Mouse (Mus musculus) heart, embryonic 12.5 days (tissue): ENCODE data around the gene Pkp3. TPM values are rescaled to one million over a fixed set of nuclear protein-coding genes. Genes with fewer than 3 reads are reported as not detected.
A peak's percentile ranks its signal among the peaks of the same experiment; 100 is the strongest.

Experiments used
- ATAC-seq: fragments of 200-750 bp; cut with Nextera tagmentation; 2 replicates; pipeline ENCODE4 v1.8.0; 2017; ENCODE audit warnings: moderate TSS enrichment, moderate library complexity; ENCODE audit not compliant: insufficient number of reproducible peaks, low FRiP score
- H3K27ac ChIP-seq: fragments of 300-500 bp; sonication (generic); 2 replicates; pipeline ENCODE4 v1.5.1; 2016; ENCODE audit warnings: mild to moderate bottlenecking, moderate library complexity; ENCODE audit not compliant: poor library complexity, severe bottlenecking
- H3K27me3 ChIP-seq: fragments of 300-500 bp; sonication (generic); replicated peaks from 2 replicates; pipeline ENCODE4 v1.6.1; 2016; ENCODE audit warnings: mild to moderate bottlenecking, moderate library complexity
- H3K36me3 ChIP-seq: fragments of 300-500 bp; sonication (generic); 2 replicates; pipeline ENCODE4 v1.6.1; 2016; ENCODE audit warnings: mild to moderate bottlenecking, moderate library complexity
- H3K4me1 ChIP-seq: fragments of 300-500 bp; sonication (generic); replicated peaks from 2 replicates; pipeline ENCODE4 v1.6.1; 2016; ENCODE audit warnings: mild to moderate bottlenecking
- H3K4me2 ChIP-seq: fragments of 300-500 bp; sonication (generic); 2 replicates; pipeline ENCODE4 v1.6.1; 2016; ENCODE audit warnings: mild to moderate bottlenecking, moderate library complexity
- H3K4me3 ChIP-seq: fragments of 300-500 bp; sonication (generic); 2 replicates; pipeline ENCODE4 v1.5.1; 2016; ENCODE audit warnings: mild to moderate bottlenecking
- H3K9ac ChIP-seq: fragments of 300-500 bp; sonication (generic); 2 replicates; pipeline ENCODE4 v1.6.1; 2016; ENCODE audit warnings: mild to moderate bottlenecking, moderate library complexity
- H3K9me3 ChIP-seq: fragments of 300-500 bp; sonication (generic); replicated peaks from 2 replicates; pipeline ENCODE4 v1.6.1; 2016; ENCODE audit warnings: mild to moderate bottlenecking, moderate library complexity
- WGBS: fragments of 180-500 bp; shearing (Covaris S2); methylation state at CpG from one replicate; pipeline ENCODE4 v1.1.7; 2016; 5-methylcytosine and 5-hydroxymethylcytosine counted together
- polyA plus RNA-seq: library from polyadenylated mRNA; unstranded; fragments of >200 nt; fragmentation: Nextera tagmentation; extraction: Ambion mirVana; gene quantifications from 2 replicates; pipeline ENCODE4 v1.2.1, GENCODE M21; 2016

Pkp3 gene
- polyA plus RNA-seq, 1 experiment from 2014 or later: 0.50 TPM

DNA sequence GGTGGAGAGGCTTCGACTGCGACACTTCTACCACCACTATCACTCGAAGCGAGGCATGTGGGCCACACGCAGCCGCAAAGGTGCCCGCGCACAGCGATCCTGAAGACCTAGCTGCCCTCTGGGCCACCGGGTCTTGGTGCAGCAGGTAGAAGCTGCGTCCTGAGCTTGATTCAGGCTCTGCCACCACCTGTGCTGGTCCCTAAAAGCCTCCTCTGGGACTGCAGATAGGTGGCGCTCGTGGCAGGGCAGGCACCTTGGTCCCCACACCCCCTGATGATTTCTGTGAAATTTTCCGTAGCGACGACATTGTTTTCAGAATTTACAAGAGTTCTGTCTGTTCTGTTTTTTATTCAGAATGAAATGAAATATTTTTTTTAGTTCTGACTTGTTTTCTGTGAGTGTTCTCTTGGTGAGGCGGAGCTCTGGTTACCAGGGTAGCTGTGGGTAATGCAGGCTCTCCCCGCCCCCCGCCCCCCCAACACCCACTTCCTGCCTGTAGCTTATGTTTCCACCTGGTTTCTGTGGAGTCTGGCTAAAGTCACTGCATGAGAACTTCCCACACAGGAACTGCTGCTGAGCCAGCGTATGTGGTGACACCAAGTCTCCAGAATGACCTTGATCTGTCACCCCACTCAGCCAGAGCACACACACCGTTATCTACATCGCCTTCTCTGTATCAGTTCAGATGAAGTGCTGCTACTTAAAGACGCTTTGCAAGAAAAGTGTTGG, 5.8 kb upstream of the Pkp3 start:
- Histone ChIP-seq H3K4me3 (no peak overlapping the region), H3K4me1 (peaks cover 13% of the 10 kb centered on the region), H3K9ac (no peak overlapping the region), H3K36me3 (no peaks in the 10 kb centered on the region), H3K27me3 (peaks cover 86% of the 10 kb centered on the region), H3K27ac (no peak overlapping the region), H3K4me2 (no peak overlapping the region; the same call in 1 of the 2 replicates), H3K9me3 (no peaks in the 10 kb centered on the region)
- ATAC-seq: peak; percentile 41
- WGBS: 19% methylated on average over 23 of the region's 23 CpGs

DNA sequence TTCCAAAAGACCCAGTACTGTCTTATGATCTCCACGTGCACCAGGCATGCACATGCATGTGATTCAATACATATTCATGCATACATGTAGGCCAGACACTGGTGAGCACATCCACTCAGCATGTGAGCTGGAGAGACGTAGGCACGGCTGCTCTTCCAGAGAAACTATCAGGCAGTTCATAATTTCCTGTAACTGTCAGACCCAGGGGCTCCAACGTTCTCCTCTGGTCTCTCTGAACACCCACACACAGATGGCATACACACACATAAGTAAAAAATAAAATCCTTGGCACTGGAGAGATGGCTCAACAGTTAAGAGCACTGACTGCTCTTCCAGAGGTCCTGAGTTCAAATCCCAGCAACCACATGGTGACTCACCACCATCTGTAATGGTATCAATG, 4.2 kb upstream of the Pkp3 start:
- ATAC-seq: no peak

DNA sequence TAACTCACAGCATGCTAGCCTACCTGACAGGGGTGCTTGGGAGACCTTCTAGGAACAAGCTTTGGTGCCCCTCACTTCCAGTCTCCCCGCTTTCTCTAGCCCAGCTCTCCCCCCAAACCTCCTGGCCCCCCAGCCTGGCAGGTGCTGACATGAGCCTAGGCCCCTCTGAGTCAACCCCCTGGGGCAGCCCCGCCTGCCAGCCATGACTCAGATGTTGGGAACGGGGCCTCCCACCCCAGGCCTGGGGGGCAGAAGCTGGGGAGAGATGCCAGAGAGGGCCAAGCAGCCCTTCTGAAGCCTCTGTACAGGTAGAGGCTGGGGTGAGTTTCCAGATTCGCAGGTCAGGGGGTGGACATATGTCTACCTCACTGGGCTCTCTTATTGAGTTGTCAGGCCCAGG, 858 bp downstream of the Pkp3 start:
- H3K4me3 ChIP-seq: no peak overlapping the region
- H3K9me3 ChIP-seq: 0 out of 2 replicates have a peak, but pooled peaks cover 3% of the 10 kb centered on the region
- no peak for ATAC-seq
- no peaks in the 10 kb centered on the region for H3K36me3 ChIP-seq
- H3K27me3 ChIP-seq: peaks cover 86% of the 10 kb centered on the region
- WGBS: 77% methylated on average over 4 of the region's 4 CpGs
- no peak overlapping the region for H3K9ac ChIP-seq
- H3K4me2 ChIP-seq: no peak overlapping the region
- no peak overlapping the region for H3K27ac ChIP-seq
- no peaks in the 10 kb centered on the region for H3K4me1 ChIP-seq

More for the DNA sequence above, 4.2 kb upstream of the Pkp3 start:
- 75% methylated on average over 4 of the region's 4 CpGs for WGBS
- Histone ChIP-seq H3K9me3 (no peaks in the 10 kb centered on the region), H3K4me1 (peaks cover 13% of the 10 kb centered on the region), H3K27me3 (peaks cover 86% of the 10 kb centered on the region), H3K4me3 (no peak overlapping the region), H3K4me2 (no peak overlapping the region), H3K27ac (no peak overlapping the region), H3K36me3 (no peaks in the 10 kb centered on the region), H3K9ac (no peak overlapping the region)

DNA sequence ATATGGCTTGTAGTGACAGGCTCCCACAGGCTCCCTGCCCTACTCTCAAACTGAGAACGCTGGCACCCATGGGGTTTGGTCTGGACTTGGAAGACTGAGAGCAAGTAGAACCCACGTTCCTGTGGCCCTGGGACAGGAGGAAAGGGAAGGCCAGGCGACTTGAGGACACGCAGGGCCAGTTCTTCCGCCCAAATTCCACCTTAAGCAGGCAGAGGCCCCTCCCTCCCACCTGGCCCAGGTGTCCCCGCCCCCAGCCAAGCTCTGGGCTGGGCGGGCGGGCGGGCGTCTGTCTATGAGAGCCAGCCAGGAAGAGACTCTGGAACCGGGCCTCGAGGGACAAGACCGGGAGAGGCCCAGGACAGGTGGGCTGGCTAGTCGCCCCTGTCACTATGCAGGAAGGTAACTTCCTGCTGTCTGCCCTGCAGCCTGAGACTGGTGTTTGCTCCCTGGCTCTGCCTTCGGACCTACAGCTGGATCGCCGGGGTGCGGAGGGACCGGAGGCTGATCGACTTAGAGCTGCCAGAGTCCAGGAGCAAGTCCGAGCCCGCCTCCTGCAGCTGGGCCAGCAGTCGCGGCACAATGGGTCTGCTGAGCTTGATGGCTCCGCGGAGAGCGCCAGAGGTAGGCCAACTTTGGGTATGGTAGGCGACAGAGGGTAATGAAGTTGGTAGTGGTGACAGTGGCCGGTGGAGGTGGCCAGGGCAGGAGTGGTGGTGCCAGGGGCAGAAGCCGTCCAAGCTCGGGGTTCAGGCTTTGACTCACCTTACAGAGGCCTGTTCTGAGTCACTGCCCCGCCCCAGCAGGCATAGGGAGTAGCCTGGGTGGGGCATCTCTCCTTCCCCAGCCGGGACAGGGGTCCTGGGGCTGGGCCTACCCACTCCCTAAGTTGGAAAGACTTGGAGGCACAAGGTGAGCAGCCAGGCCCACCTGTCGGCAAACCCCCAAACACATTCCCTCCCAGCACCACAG, 1.7 kb downstream of the Pkp3 start:
- ATAC-seq: no peak
- H3K4me1 ChIP-seq: no peaks in the 10 kb centered on the region
- WGBS: 22% methylated on average over 34 of the region's 34 CpGs
- H3K9me3 ChIP-seq: 0 out of 2 replicates have a peak, but pooled peaks cover 3% of the 10 kb centered on the region
- H3K27me3 ChIP-seq: peaks cover 79% of the 10 kb centered on the region
- no peak overlapping the region for H3K4me3 ChIP-seq
- H3K9ac ChIP-seq: no peak overlapping the region
- no peaks in the 10 kb centered on the region for H3K36me3 ChIP-seq
- H3K27ac ChIP-seq: no peak overlapping the region
- no peak overlapping the region for H3K4me2 ChIP-seq

DNA sequence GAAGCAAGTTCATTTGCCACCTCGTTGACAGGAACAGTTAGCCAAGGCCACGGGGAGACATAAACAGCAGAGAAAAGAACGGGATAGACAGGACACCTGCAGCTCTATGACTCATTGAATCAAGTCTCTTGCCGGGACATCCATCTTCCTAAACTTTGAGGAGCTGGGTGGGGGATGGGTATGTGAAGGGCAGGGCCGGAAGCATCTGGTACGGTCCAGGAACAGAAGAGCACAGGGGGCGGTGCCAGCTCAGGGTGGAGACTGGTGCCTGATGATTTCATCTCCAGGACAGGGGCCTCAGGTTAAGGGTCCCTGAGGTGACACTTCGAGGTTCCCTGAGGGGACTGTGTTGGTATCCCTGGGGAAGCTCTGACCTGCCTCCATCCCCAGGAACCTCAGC, 9.9 kb downstream of the Pkp3 start:
- Histone ChIP-seq H3K9me3 (0 out of 2 replicates have a peak, but pooled peaks cover 2% of the 10 kb centered on the region), H3K27ac (no peak overlapping the region), H3K4me3 (no peak overlapping the region), H3K36me3 (no peaks in the 10 kb centered on the region), H3K9ac (no peak overlapping the region), H3K4me1 (peaks cover 10% of the 10 kb centered on the region; the same call in 1 of the 2 replicates), H3K4me2 (no peak overlapping the region), H3K27me3 (peaks cover 68% of the 10 kb centered on the region)
- ATAC-seq: peak; percentile 1; the same call in 1 of the 2 replicates
- WGBS: 29% methylated on average over 8 of the region's 8 CpGs

DNA sequence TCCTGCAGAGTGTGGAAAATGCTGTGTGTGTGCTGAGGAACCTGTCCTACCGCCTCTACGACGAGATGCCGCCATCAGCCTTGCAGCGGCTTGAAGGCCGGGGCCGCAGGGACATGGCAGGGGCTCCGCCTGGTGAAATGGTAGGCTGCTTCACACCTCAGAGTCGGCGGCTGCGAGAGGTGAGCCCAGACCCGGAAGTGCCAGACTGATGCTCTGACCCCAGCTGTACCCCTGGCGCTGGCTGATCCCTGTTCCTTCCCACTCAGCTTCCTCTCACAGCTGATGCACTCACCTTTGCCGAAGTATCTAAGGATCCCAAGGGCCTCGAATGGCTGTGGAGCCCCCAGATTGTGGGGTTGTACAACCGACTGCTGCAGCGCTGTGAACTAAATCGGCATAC, 10.5 kb downstream of the Pkp3 start:
- H3K36me3 ChIP-seq: no peaks in the 10 kb centered on the region
- peaks cover 64% of the 10 kb centered on the region for H3K27me3 ChIP-seq
- H3K9ac ChIP-seq: 0 out of 2 replicates have a peak overlapping the region, but pooled peaks have one; percentile 24
- H3K4me2 ChIP-seq: peak overlapping the region; percentile 51
- no peak for ATAC-seq
- peak overlapping the region; percentile 19; the same call in 1 of the 2 replicates for H3K4me3 ChIP-seq
- 6% methylated on average over 18 of the region's 18 CpGs for WGBS
- H3K4me1 ChIP-seq: peaks cover 10% of the 10 kb centered on the region; the same call in 1 of the 2 replicates
- H3K9me3 ChIP-seq: no peaks in the 10 kb centered on the region
- no peak overlapping the region for H3K27ac ChIP-seq

DNA sequence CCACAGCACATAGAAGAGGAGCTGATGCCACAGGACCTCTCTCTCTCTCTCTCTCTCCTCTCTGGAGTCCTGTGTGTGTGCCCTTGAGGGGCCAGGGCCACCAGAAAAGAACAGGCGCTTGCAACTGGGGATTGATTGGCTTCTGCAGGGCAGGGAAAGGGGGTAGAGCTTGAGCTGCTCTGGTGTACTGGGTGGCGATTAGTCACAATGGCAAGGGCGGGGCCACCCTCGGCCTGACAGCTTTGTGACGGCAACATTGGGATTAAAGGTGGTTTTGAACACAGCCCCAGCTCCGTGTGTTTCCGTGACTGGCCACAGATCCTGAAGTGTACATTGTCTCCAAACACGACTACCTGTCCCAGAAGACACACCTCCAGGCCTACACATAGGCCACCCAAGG, 12.2 kb downstream of the Pkp3 start:
- Histone ChIP-seq H3K36me3 (no peaks in the 10 kb centered on the region), H3K9me3 (no peaks in the 10 kb centered on the region), H3K4me2 (no peak overlapping the region), H3K4me3 (no peak overlapping the region), H3K27ac (no peak overlapping the region), H3K9ac (no peak overlapping the region), H3K27me3 (peaks cover 69% of the 10 kb centered on the region), H3K4me1 (peaks cover 10% of the 10 kb centered on the region; the same call in 1 of the 2 replicates)
- ATAC-seq: no peak
- WGBS: 66% methylated on average over 8 of the region's 8 CpGs

DNA sequence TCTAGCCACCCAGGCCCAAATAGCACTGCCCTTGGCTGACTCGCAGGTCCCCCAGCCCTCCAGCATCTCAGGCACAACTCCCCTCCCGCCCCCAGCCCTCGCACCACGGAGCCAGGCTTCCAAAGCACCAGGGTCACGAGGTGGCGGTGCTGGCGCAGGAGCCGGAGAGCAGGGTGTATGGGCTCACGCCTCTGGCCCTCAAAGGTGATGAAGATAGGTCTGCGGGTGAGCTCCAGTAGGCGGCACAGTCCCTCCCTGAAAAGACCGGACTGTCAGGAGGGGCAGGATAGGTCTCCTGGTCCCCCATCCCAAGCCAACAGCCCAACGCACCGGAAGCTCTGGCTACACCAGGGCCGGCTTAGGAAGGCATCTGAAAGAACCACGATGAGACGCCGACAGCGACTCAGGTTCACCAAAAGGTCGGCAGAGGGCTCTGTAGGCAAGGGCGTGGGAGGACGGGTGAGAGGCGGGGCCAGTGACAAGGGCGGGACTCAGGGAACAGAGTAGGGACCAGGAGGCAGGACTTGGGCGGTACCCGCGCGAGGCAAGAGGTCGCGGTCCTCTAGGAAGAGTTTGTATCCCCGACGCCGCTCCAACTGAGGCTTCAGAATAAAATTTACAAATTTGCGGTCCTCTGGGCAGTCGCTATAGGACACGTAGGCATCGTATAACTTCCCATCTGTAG, 14.2 kb downstream of the Pkp3 start:
- H3K27me3 ChIP-seq: peaks cover 64% of the 10 kb centered on the region
- peak overlapping the region; percentile 20; the same call in 1 of the 2 replicates for H3K4me3 ChIP-seq
- H3K4me2 ChIP-seq: peak overlapping the region; percentile 61
- H3K9me3 ChIP-seq: no peaks in the 10 kb centered on the region
- ATAC-seq: peak; percentile 85
- 5% methylated on average over 37 of the region's 37 CpGs for WGBS
- H3K27ac ChIP-seq: no peak overlapping the region
- H3K36me3 ChIP-seq: no peaks in the 10 kb centered on the region
- H3K4me1 ChIP-seq: peaks cover 15% of the 10 kb centered on the region; the same call in 1 of the 2 replicates
- H3K9ac ChIP-seq: no peak overlapping the region; the same call in 1 of the 2 replicates

DNA sequence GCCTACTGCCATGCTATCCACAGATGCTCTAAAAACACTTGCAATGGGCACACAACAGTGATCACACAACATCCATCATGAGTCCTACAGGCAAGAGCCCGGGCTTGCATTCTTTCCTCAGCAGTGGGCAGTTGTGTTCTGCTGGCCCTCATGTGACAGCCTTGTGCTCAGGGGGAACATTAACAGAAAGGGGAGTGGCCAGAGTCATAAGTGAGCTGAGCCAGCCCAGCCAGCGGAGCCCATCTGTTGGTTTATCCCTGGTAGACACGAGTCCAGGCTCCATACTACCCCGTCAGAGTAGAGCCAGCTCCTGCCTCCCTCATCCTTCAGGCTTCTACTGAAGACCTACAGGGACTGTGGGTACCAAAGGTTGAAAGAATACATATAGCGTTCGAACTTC, 15.9 kb downstream of the Pkp3 start:
- H3K27me3 ChIP-seq: peaks cover 63% of the 10 kb centered on the region
- H3K4me1 ChIP-seq: peaks cover 9% of the 10 kb centered on the region; the same call in 1 of the 2 replicates
- no peak for ATAC-seq
- H3K4me2 ChIP-seq: no peak overlapping the region
- WGBS: 85% methylated on average over 6 of the region's 6 CpGs
- H3K9me3 ChIP-seq: no peaks in the 10 kb centered on the region
- H3K27ac ChIP-seq: no peak overlapping the region
- H3K4me3 ChIP-seq: no peak overlapping the region
- H3K9ac ChIP-seq: no peak overlapping the region
- H3K36me3 ChIP-seq: no peaks in the 10 kb centered on the region

DNA sequence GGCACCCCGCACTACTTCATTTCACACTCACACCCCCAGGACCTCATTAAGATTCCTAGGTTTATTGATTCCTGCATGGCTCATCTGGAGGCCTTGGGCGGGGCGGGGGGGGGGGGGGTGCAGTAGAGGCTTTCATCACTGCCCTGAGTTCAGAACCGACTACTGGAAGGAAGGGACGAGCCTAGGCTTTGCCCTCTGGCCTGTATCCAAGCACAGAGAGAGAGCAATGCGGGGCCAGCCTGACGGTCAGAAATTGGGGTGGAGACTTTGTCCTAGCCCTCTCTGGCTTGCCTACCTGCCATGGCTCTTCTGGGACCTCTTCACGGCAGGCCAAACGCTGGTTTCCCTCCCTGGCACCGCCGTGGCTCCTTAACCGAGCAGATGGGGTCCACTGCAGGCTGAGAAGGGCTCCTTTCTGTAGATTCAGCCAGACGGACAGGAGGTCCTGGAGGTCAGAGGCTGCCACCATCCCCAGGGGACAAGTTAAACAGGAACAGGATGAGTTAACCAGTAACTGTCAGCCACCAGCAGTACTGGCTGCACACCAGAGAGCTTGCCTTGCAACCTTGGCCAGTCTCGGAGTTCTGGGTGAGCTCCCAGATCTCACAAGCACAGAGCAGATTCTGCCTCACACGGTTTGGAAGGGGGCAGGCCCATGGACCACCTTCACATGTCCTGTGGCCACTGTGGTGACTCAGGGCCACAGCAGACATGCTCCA, 16.6 kb downstream of the Pkp3 start:
- Histone ChIP-seq H3K4me2 (no peak overlapping the region), H3K9me3 (no peaks in the 10 kb centered on the region), H3K4me1 (peaks cover 13% of the 10 kb centered on the region), H3K9ac (no peak overlapping the region), H3K27ac (no peak overlapping the region), H3K36me3 (no peaks in the 10 kb centered on the region), H3K27me3 (peaks cover 63% of the 10 kb centered on the region), H3K4me3 (no peak overlapping the region)
- ATAC-seq: no peak
- WGBS: 69% methylated on average over 15 of the region's 15 CpGs
